Mouse (Mus musculus) myocyte (in vitro differentiated cells): ENCODE measurements around the gene Slx4ip. TPM values are rescaled to one million over a fixed set of nuclear protein-coding genes. Genes with fewer than 3 reads are reported as not detected.

ENCODE experiments used
- H3K27me3 ChIP-seq: one replicate; pipeline ENCODE4 v1.6.1; 2011; ENCODE audit not compliant: control insufficient read depth, insufficient read depth, insufficient read length
- H3K36me3 ChIP-seq: one replicate; pipeline ENCODE4 v1.6.1; 2011; ENCODE audit not compliant: control insufficient read depth, insufficient read depth
- H3K4me2 ChIP-seq: one replicate; pipeline ENCODE4 v1.6.1; 2011; ENCODE audit warnings: low read depth, control low read depth
- H3K4me3 ChIP-seq: one replicate; pipeline ENCODE4 v1.5.1; 2011; ENCODE audit warnings: mild to moderate bottlenecking, control low read depth, moderate library complexity
- H3K79me2 ChIP-seq: one replicate; pipeline ENCODE4 v1.6.1; 2011; ENCODE audit not compliant: control insufficient read depth, insufficient read depth
- H3ac ChIP-seq: one replicate; pipeline ENCODE4 v1.6.1; 2011; ENCODE audit not compliant: control insufficient read depth, insufficient read length
- CEBPB ChIP-seq: IDR thresholded peaks from 2 replicates; pipeline ENCODE4 v1.6.1; 2011; ENCODE audit warnings: mild to moderate bottlenecking, moderate library complexity; ENCODE audit not compliant: poor library complexity, insufficient read depth, severe bottlenecking
- E2F4 ChIP-seq: IDR thresholded peaks from one replicate; pipeline ENCODE4 v1.6.1; 2011; ENCODE audit warnings: mild to moderate bottlenecking, control low read depth, moderate library complexity; ENCODE audit not compliant: insufficient read depth
- MAX ChIP-seq: IDR thresholded peaks from one replicate; pipeline ENCODE4 v1.6.1; 2011; ENCODE audit warnings: low read depth, mild to moderate bottlenecking, control low read depth
- MYOD1 ChIP-seq, 3 experiments: IDR thresholded peaks; one replicate each; pipeline ENCODE4 v1.6.1; 2011; ENCODE audit warnings: control low read depth in 2 of 3, low read depth in 2 of 3, mild to moderate bottlenecking in 2 of 3, moderate library complexity in 1 of 3; ENCODE audit not compliant: insufficient read length in 2 of 3, control insufficient read depth in 1 of 3
- MYOG ChIP-seq, 3 experiments: IDR thresholded peaks; one replicate each; pipeline ENCODE4 v1.6.1; 2011; ENCODE audit warnings: control low read depth in 2 of 3, low read depth in 2 of 3, mild to moderate bottlenecking in 2 of 3; ENCODE audit not compliant: insufficient read length in 2 of 3, control insufficient read depth in 1 of 3, insufficient read depth in 1 of 3
- POLR2A ChIP-seq: IDR thresholded peaks from one replicate; pipeline ENCODE4 v1.6.1; 2011; ENCODE audit warnings: low read depth, mild to moderate bottlenecking, control low read depth, moderate library complexity; ENCODE audit not compliant: insufficient read length
- POLR2AphosphoS2 ChIP-seq: IDR thresholded peaks from one replicate; pipeline ENCODE4 v1.6.1; 2011; ENCODE audit warnings: low read depth, control low read depth; ENCODE audit not compliant: insufficient read length
- REST ChIP-seq: IDR thresholded peaks from one replicate; pipeline ENCODE4 v1.6.1; 2011; ENCODE audit warnings: mild to moderate bottlenecking, control low read depth, moderate library complexity; ENCODE audit not compliant: insufficient read depth, insufficient read length
- SRF ChIP-seq: IDR thresholded peaks from one replicate; pipeline ENCODE4 v1.6.1; 2011; ENCODE audit warnings: low read depth; ENCODE audit not compliant: control insufficient read depth, insufficient read length
- TCF12 ChIP-seq: IDR thresholded peaks from one replicate; pipeline ENCODE4 v1.6.1; 2011; ENCODE audit warnings: mild to moderate bottlenecking, control low read depth; ENCODE audit not compliant: poor library complexity, insufficient read depth, severe bottlenecking
- TCF3 ChIP-seq: IDR thresholded peaks from one replicate; pipeline ENCODE4 v1.6.1; 2011; ENCODE audit warnings: low read depth, control low read depth; ENCODE audit not compliant: insufficient read length
- USF1 ChIP-seq: IDR thresholded peaks from one replicate; pipeline ENCODE4 v1.6.1; 2011; ENCODE audit warnings: low read depth, mild to moderate bottlenecking, control low read depth, moderate library complexity
- polyA plus RNA-seq: library from polyadenylated mRNA; unstranded; fragments of >200 nt; fragmentation: generic; extraction: Trizol; gene quantifications from one replicate; pipeline ENCODE4 v1.2.1, GENCODE M21; 2012; ENCODE audit warnings: missing spikeins

The Slx4ip gene
- polyA plus RNA-seq, 1 experiment: 1.2 TPM

GRCm38 (mm10) chr2:137109321-137110213, 218.5 kb downstream of the Slx4ip start:
- TF ChIP-seq MAX (no peak), POLR2AphosphoS2 (peak; percentile 22), MYOD1 (IDR thresholded peaks at IDR 0.05; ENCODE audit: control insufficient read depth in 1 of 3, insufficient read length in 2 of 3, low read depth in 2 of 3) (no peak), MYOG (IDR thresholded peaks at IDR 0.05; ENCODE audit: control insufficient read depth in 1 of 3, insufficient read depth in 1 of 3, insufficient read length in 2 of 3, low read depth in 2 of 3) (no peak), CEBPB (no peak), E2F4 (no peak), TCF3 (no peak), TCF12 (no peak)
- no peak overlapping the region for H3ac ChIP-seq
- H3K4me2 ChIP-seq: peak overlapping the region; percentile 28
- H3K4me3 ChIP-seq: no peak overlapping the region
- H3K36me3 ChIP-seq: peaks cover 9% of the 10 kb centered on the region
- no peaks in the 10 kb centered on the region for H3K27me3 ChIP-seq
- H3K79me2 ChIP-seq: peaks cover 67% of the 10 kb centered on the region

DNA sequence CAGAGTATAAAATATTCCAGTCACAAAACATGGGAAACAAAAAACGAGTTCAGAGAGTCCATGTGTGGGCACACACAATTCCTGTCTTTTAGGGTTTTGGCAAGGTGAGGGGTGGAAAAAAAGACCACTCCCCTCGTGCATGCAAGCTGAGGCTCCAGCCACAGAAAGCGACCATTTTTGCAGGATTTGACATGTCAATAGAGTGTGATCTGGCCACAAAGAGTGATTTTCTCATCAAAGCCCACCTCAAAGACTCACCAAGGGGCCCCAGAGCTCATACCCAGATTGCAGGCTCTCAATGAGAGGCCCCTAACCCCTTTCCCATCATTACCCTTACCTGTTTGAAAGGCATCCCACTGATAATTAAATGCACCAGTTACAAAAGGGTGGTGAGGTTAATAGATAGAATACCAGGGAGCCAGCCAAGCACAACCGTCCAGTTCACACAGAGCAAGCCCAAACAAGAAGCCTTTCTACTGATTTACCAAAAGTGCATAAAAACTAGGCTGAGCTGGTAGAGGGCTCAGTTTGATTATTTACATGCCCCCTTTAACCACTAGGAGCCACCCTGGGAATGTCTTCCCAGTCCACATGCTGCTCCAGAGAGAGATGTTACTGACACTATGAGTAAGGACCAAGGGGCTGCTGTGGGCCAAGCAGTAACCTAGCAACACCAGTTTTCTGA, 219.3 kb downstream of the Slx4ip start:
- Histone ChIP-seq H3ac (no peak overlapping the region), H3K27me3 (no peaks in the 10 kb centered on the region), H3K4me2 (peak overlapping the region; percentile 28), H3K4me3 (no peak overlapping the region), H3K36me3 (peaks cover 4% of the 10 kb centered on the region), H3K79me2 (peaks cover 73% of the 10 kb centered on the region)
- TF ChIP-seq USF1 (no peak), E2F4 (no peak), REST (no peak), MYOD1 (IDR thresholded peaks at IDR 0.05; ENCODE audit: control insufficient read depth in 1 of 3, insufficient read length in 2 of 3, low read depth in 2 of 3) (no peak), MYOG (IDR thresholded peaks at IDR 0.05; ENCODE audit: control insufficient read depth in 1 of 3, insufficient read depth in 1 of 3, insufficient read length in 2 of 3, low read depth in 2 of 3) (no peak), CEBPB (no peak), SRF (no peak), MAX (no peak), TCF12 (no peak), TCF3 (no peak), POLR2A (no peak), POLR2AphosphoS2 (no peak)

GRCm38 (mm10) chr2:137113288-137114061, 222.5 kb downstream of the Slx4ip start:
- TF ChIP-seq SRF: no peak
- TF ChIP-seq USF1: no peak
- no peak for TF ChIP-seq E2F4
- TF ChIP-seq MYOG (IDR thresholded peaks at IDR 0.05; ENCODE audit: control insufficient read depth in 1 of 3, insufficient read depth in 1 of 3, insufficient read length in 2 of 3, low read depth in 2 of 3): no peak
- no peak for TF ChIP-seq POLR2A
- no peak for TF ChIP-seq MYOD1 (IDR thresholded peaks at IDR 0.05; ENCODE audit: control insufficient read depth in 1 of 3, insufficient read length in 2 of 3, low read depth in 2 of 3)
- TF ChIP-seq MAX: no peak
- no peak for TF ChIP-seq CEBPB
- TF ChIP-seq POLR2AphosphoS2: no peak
- TF ChIP-seq TCF3: no peak
- no peak for TF ChIP-seq TCF12
- TF ChIP-seq REST: no peak
- Histone ChIP-seq H3K4me2 (peak overlapping the region; percentile 96), H3K4me3 (peak overlapping the region; percentile 99), H3K36me3 (peaks cover 4% of the 10 kb centered on the region), H3ac (no peak overlapping the region), H3K79me2 (peaks cover 72% of the 10 kb centered on the region), H3K27me3 (no peaks in the 10 kb centered on the region)
